Mouse (Mus musculus): Measurements from ENCODE around the gene Fbxw4. TPM values are rescaled to one million over a fixed set of nuclear protein-coding genes. Genes with fewer than 3 reads are reported as not detected.

The Fbxw4 gene
- polyA plus RNA-seq, 1 experiment from 2014 or later = 3.2 TPM

DNA sequence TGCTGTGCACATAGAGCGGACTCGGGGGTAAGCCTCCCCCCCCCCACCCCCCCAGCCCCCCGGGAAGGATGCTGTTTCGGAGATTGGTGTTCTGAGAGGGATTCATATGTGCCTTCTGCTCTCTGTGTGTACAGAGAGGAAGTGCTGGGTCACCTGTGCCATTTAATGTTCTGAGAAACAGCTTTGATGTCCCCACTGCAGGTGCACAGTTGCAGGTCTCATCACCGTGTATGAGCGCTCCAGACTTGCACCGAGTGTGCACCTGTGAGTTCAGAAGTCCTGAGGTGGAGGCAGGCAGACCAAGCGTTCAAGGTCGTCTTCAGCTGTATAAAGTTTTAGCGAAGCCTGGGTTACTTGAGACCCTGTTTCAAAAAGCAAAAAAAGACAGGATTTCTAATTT, 23.6 kb upstream of the Fbxw4 start:
- peak; percentile 67 for DNase-seq (ENCODE audit: low spot score, missing footprints)
- Histone ChIP-seq H3K36me3 (ENCODE audit: control insufficient read depth, insufficient read depth, low read length) (no peaks in the 10 kb centered on the region), H3K9me3 (ENCODE audit: control insufficient read depth, low read length) (no peaks in the 10 kb centered on the region), H3K4me3 (ENCODE audit: low read depth, low read length) (no peak overlapping the region), H3K27ac (ENCODE audit: low read depth, low read length) (no peak overlapping the region), H3K4me1 (ENCODE audit: control insufficient read depth, insufficient read depth, low read length) (no peaks in the 10 kb centered on the region), H3K9ac (ENCODE audit: low read length) (no peak overlapping the region), H3K27me3 (ENCODE audit: control insufficient read depth, insufficient read depth, low read length) (peaks cover 12% of the 10 kb centered on the region; the same call in 1 of the 2 replicates), H3K4me2 (no peak overlapping the region)
- no peak for ATAC-seq (ENCODE audit: low FRiP score)
- WGBS = 93% methylated on average over 10 of the region's 10 CpGs

DNA sequence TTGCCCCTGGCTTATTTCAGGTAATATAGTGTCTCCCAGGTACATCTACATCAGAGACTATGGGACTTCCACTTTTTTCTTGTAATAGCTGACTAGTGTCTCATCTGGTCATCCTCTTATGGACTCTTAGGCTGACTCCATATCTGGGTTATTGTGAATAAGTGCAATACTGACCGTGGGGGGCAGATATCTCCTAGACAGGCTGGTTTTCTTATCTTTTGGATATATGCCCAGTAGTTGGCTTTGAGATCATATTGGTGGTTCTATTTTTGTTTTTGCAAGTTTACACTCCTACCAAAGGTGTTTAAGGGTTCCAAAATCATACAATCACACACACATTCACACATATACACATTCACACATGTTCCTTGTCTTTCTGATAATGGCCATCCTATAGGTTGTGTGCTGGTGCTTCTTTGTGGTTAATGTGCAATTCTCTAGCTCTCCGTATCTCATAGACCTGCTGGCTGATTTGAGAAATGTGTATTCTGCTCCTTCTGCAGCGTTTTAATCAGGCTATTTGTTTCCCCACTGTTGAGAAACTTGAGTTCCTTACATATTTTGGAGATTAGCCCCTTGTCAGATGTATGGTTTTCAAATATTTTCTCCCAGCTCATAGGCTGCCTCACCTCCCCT, 20.5 kb upstream of the Fbxw4 start:
- H3K27ac ChIP-seq (ENCODE audit: low read depth, low read length) = no peak overlapping the region
- no peak overlapping the region for H3K9ac ChIP-seq (ENCODE audit: low read length)
- H3K27me3 ChIP-seq (ENCODE audit: control insufficient read depth, insufficient read depth, low read length) = peaks cover 21% of the 10 kb centered on the region
- H3K9me3 ChIP-seq (ENCODE audit: control insufficient read depth, low read length) = no peaks in the 10 kb centered on the region
- ATAC-seq (ENCODE audit: low FRiP score) (no peak), DNase-seq (ENCODE audit: low spot score, missing footprints) (no peak)
- no peaks in the 10 kb centered on the region for H3K36me3 ChIP-seq (ENCODE audit: control insufficient read depth, insufficient read depth, low read length)
- WGBS = 71% methylated on average over 3 of the region's 3 CpGs
- H3K4me3 ChIP-seq (ENCODE audit: low read depth, low read length) = no peak overlapping the region
- no peak overlapping the region for H3K4me2 ChIP-seq
- H3K4me1 ChIP-seq (ENCODE audit: control insufficient read depth, insufficient read depth, low read length) = peaks cover 9% of the 10 kb centered on the region

DNA sequence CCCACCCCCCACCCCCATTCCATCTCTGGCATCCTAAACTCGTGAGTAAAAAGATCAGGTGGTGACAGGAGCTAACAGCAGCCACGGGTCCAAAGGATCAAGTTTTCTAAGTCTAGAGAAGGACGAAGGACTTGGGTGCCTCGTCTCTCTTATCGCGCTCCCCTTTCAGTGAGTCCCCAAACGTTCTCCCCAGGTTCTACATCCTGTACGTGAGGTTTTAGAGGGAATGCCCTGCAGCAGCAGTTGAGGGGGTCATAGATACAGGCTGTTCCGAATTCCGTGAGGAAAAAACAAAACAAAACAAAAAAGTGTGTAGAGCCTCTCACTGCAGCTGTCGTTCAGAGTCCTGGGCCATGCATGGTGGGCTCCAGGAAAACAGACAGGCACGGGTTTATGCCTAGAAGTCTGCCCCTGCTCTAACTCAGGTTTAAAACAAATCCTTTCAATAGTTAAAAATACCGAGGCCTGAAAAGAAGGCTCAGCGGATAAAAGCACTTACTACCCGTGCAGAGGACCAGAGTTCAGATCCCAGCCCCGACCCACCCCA, 16.7 kb upstream of the Fbxw4 start:
- peak overlapping the region; percentile 26; the same call in 1 of the 2 replicates for H3K4me3 ChIP-seq (ENCODE audit: low read depth, low read length)
- ATAC-seq (ENCODE audit: low FRiP score) (no peak), DNase-seq (ENCODE audit: low spot score, missing footprints) (peak; percentile 91)
- no peaks in the 10 kb centered on the region for H3K36me3 ChIP-seq (ENCODE audit: control insufficient read depth, insufficient read depth, low read length)
- no peaks in the 10 kb centered on the region for H3K9me3 ChIP-seq (ENCODE audit: control insufficient read depth, low read length)
- peaks cover 30% of the 10 kb centered on the region for H3K27me3 ChIP-seq (ENCODE audit: control insufficient read depth, insufficient read depth, low read length)
- H3K4me2 ChIP-seq = peak overlapping the region; percentile 51
- no peak overlapping the region for H3K27ac ChIP-seq (ENCODE audit: low read depth, low read length)
- H3K4me1 ChIP-seq (ENCODE audit: control insufficient read depth, insufficient read depth, low read length) = peaks cover 13% of the 10 kb centered on the region
- WGBS = 4% methylated on average over 16 of the region's 16 CpGs
- no peak overlapping the region; the same call in 1 of the 2 replicates for H3K9ac ChIP-seq (ENCODE audit: low read length)

DNA sequence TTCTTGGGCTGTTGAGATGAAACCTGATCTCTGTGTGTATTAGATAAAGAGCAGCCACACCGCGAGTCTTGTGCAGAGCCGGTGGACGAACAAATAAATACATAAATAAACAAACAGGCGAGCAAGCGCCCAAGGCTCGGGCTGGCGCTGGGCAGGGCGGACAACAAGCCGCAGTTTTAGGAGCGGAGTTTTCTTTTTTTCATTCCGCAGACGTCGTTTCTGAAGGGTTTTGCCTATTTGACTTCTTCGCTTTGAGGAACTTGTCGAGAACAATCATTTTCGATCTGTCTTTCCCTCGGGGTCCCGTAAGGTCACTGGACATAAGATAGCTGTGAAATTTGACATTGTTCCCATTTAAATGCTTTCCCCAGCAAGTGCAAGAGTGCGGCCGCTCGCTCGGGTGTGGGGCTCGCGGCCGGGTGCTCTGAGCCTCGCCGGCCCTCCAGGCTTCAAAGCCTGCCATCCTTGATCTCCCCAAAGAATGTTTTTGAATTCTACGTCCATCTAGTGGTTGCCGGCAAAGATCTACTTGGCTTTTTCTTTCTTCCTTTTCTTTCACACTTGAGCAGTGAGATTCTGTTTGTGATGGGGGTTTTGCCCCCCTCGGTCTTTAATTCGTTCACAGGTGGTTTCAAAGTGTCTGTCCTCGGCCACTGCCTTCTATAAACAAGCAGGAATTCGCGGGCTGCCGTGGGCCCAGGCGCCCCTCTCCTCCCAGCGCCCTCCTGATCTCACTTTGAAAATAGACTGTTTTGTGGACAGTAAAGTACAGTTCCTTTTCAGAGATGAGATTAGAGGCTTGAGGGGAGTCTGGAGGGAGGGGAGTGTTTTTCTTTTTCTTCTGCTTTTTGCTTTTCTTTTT, 15.8 kb upstream of the Fbxw4 start:
- DNase-seq (ENCODE audit: low spot score, missing footprints) (peak; percentile 95), ATAC-seq (ENCODE audit: low FRiP score) (no peak)
- Histone ChIP-seq H3K4me2 (peak overlapping the region; percentile 51), H3K4me1 (ENCODE audit: control insufficient read depth, insufficient read depth, low read length) (peaks cover 13% of the 10 kb centered on the region), H3K27ac (ENCODE audit: low read depth, low read length) (no peak overlapping the region), H3K36me3 (ENCODE audit: control insufficient read depth, insufficient read depth, low read length) (no peaks in the 10 kb centered on the region), H3K9me3 (ENCODE audit: control insufficient read depth, low read length) (no peaks in the 10 kb centered on the region), H3K4me3 (ENCODE audit: low read depth, low read length) (peak overlapping the region; percentile 26), H3K9ac (ENCODE audit: low read length) (peak overlapping the region; percentile 16), H3K27me3 (ENCODE audit: control insufficient read depth, insufficient read depth, low read length) (peaks cover 30% of the 10 kb centered on the region)
- under 1% methylated on average over 38 of the region's 38 CpGs for WGBS

DNA sequence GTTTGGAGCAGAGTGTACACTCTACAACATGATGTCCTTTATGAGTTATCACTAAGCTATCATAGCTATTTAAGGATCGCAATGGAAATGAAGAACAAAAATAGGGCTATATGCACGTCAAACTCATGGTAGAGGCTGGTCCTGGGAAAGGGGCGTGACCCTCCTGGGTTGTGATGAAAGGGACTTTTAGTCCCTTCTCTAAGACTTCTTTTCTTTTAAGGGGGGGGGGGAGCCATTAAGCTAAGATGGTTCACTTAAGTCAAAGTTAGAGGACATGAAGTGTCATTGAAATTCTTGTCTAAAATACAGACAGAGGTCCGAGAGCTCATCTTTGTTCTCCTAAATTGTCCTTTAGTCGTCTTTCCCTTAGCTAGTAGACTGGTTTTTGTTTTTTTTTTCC, 15.1 kb upstream of the Fbxw4 start:
- Histone ChIP-seq H3K36me3 (ENCODE audit: control insufficient read depth, insufficient read depth, low read length) (no peaks in the 10 kb centered on the region), H3K27me3 (ENCODE audit: control insufficient read depth, insufficient read depth, low read length) (peaks cover 26% of the 10 kb centered on the region), H3K4me2 (peak overlapping the region; percentile 51), H3K9me3 (ENCODE audit: control insufficient read depth, low read length) (no peaks in the 10 kb centered on the region), H3K4me3 (ENCODE audit: low read depth, low read length) (no peak overlapping the region), H3K27ac (ENCODE audit: low read depth, low read length) (no peak overlapping the region), H3K4me1 (ENCODE audit: control insufficient read depth, insufficient read depth, low read length) (peaks cover 13% of the 10 kb centered on the region), H3K9ac (ENCODE audit: low read length) (no peak overlapping the region)
- WGBS = 13% methylated on average over 5 of the region's 5 CpGs
- DNase-seq (ENCODE audit: low spot score, missing footprints) (peak; percentile 90), ATAC-seq (ENCODE audit: low FRiP score) (no peak)

DNA sequence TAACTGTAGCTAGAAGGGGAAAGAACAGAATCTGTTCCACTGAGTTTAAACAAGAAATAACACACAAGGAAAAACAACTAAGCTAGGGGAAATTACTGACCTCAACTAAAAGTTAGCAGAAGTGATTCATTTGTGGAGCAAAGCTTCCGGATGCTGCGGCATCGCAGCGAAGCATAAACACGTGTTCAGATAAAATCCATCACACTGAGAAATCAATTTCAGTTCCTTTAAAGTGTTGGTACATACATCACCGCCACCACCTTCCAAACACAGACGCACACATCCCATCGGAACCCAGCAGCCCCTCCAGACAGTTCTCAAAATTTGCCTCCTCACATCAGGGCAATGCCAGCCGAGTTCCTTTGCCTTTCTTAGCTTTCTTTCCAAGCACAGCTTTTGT, 12.9 kb upstream of the Fbxw4 start:
- H3K9me3 ChIP-seq (ENCODE audit: control insufficient read depth, low read length) = no peaks in the 10 kb centered on the region
- H3K27me3 ChIP-seq (ENCODE audit: control insufficient read depth, insufficient read depth, low read length) = peaks cover 28% of the 10 kb centered on the region
- WGBS = 82% methylated on average over 9 of the region's 9 CpGs
- no peak overlapping the region for H3K27ac ChIP-seq (ENCODE audit: low read depth, low read length)
- DNase-seq (ENCODE audit: low spot score, missing footprints) = no peak
- no peak overlapping the region for H3K4me2 ChIP-seq
- peaks cover 13% of the 10 kb centered on the region for H3K4me1 ChIP-seq (ENCODE audit: control insufficient read depth, insufficient read depth, low read length)
- no peak overlapping the region for H3K4me3 ChIP-seq (ENCODE audit: low read depth, low read length)
- H3K36me3 ChIP-seq (ENCODE audit: control insufficient read depth, insufficient read depth, low read length) = no peaks in the 10 kb centered on the region
- H3K9ac ChIP-seq (ENCODE audit: low read length) = no peak overlapping the region
- no peak for ATAC-seq (ENCODE audit: low FRiP score)

DNA sequence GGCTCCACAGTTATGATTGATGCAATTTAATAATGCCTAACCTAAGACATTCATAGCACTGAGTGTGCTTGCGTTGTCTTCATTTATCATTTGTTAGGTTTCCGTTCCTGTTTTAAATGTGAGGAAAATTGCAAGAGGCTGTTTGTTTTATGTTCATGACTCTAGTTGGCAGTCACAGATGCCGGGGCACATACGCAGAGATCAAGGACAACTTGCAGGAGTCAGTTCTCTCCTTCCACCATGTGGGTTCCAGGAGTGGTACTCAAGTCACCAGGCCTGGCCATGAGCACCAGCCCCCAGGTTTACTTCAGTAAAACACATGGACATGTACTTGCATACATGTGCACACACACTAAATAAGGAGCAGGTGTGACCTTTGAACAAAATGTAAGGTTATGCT, 8.9 kb upstream of the Fbxw4 start:
- DNase-seq (ENCODE audit: low spot score, missing footprints) (no peak), ATAC-seq (ENCODE audit: low FRiP score) (no peak)
- Histone ChIP-seq H3K27me3 (ENCODE audit: control insufficient read depth, insufficient read depth, low read length) (peaks cover 9% of the 10 kb centered on the region; the same call in 1 of the 2 replicates), H3K27ac (ENCODE audit: low read depth, low read length) (no peak overlapping the region), H3K4me3 (ENCODE audit: low read depth, low read length) (no peak overlapping the region), H3K9ac (ENCODE audit: low read length) (no peak overlapping the region), H3K4me1 (ENCODE audit: control insufficient read depth, insufficient read depth, low read length) (no peaks in the 10 kb centered on the region), H3K4me2 (no peak overlapping the region), H3K9me3 (ENCODE audit: control insufficient read depth, low read length) (no peaks in the 10 kb centered on the region), H3K36me3 (ENCODE audit: control insufficient read depth, insufficient read depth, low read length) (no peaks in the 10 kb centered on the region)
- WGBS = 94% methylated on average over 4 of the region's 4 CpGs

DNA sequence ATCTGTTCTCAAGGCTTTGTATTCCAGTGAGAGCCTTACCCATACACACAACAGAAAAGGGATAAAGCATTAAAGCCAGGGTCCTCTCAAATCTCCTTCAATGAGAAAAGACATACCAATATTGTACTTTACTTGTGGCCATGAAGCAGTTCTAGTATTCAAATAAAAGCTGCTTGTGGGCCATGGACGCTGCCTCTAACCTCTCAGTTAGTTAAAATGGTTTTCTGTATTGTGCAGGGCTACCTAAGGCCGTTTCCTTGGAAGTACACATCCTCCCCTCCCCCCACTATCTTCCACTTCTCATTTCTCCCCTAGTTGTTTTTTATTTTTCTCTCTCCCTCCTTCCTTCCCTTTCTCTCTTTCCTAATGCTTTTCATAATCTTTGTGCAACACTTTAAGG, 3.7 kb upstream of the Fbxw4 start:
- no peak overlapping the region for H3K4me3 ChIP-seq (ENCODE audit: low read depth, low read length)
- DNase-seq (ENCODE audit: low spot score, missing footprints) (peak; percentile 79), ATAC-seq (ENCODE audit: low FRiP score) (no peak)
- no peaks in the 10 kb centered on the region for H3K9me3 ChIP-seq (ENCODE audit: control insufficient read depth, low read length)
- H3K27ac ChIP-seq (ENCODE audit: low read depth, low read length) = no peak overlapping the region
- H3K9ac ChIP-seq (ENCODE audit: low read length) = no peak overlapping the region
- 0 out of 2 replicates have a peak, but pooled peaks cover under 1% of the 10 kb centered on the region for H3K27me3 ChIP-seq (ENCODE audit: control insufficient read depth, insufficient read depth, low read length)
- no peaks in the 10 kb centered on the region; the same call in 1 of the 2 replicates for H3K4me1 ChIP-seq (ENCODE audit: control insufficient read depth, insufficient read depth, low read length)
- no peaks in the 10 kb centered on the region for H3K36me3 ChIP-seq (ENCODE audit: control insufficient read depth, insufficient read depth, low read length)
- 67% methylated on average over 2 of the region's 2 CpGs for WGBS
- no peak overlapping the region for H3K4me2 ChIP-seq

DNA sequence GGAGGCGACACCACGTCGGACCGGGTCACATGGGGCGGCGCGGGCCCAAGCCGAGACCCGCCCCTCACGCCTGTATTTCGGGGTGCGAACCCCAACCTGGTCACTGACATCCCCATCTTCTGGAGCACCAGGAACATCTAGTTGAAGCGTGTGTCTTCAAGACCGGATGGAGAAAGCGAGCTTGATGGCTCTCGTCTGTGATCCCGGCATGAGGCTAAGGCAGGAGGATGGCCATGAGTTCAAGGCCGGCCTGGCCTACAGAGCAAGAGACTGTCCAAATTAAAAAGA, 335 bp upstream of the Fbxw4 start:
- 19% methylated on average over 18 of the region's 18 CpGs for WGBS
- Histone ChIP-seq H3K4me3 (ENCODE audit: low read depth, low read length) (peak overlapping the region; percentile 75), H3K9ac (ENCODE audit: low read length) (peak overlapping the region; percentile 98), H3K4me1 (ENCODE audit: control insufficient read depth, insufficient read depth, low read length) (no peaks in the 10 kb centered on the region; the same call in 1 of the 2 replicates), H3K27ac (ENCODE audit: low read depth, low read length) (peak overlapping the region; percentile 87; the same call in 1 of the 2 replicates), H3K4me2 (peak overlapping the region; percentile 72), H3K9me3 (ENCODE audit: control insufficient read depth, low read length) (no peaks in the 10 kb centered on the region), H3K36me3 (ENCODE audit: control insufficient read depth, insufficient read depth, low read length) (no peaks in the 10 kb centered on the region), H3K27me3 (ENCODE audit: control insufficient read depth, insufficient read depth, low read length) (no peaks in the 10 kb centered on the region)
- DNase-seq (ENCODE audit: low spot score, missing footprints) (no peak), ATAC-seq (ENCODE audit: low FRiP score) (no peak; the same call in 1 of the 2 replicates)

Data from midbrain, embryonic 11.5 days (tissue).